8 mouse cellular contexts compared by ENCODE assay signal in the genomic region with DNA sequence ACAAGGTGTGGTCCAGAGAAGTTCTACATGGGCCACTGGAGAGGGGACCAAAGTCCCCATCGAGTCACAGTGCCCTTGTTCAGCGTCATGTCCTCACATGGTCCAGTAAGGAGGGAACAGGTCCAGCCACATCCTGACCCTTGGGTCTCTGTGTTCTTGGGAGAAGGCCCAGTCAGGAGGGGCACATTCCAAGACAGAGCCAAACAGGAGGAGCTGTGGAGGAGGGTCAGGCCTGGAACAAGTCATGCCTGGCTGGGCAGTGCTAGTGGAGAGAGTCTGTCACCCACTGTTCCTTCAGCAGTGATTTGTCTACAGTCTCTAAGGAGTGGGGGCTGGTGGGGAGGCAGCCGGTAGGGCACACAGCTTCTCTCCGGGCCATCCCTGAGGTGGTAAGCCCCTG. TPM values are rescaled to one million over a fixed set of nuclear protein-coding genes. Genes with fewer than 3 reads are reported as not detected.
A peak's percentile ranks its signal among the peaks of the same experiment; 100 is the strongest.
DNase-seq lines count a peak whose midpoint lies in the region; ATAC-seq and TF ChIP-seq lines count a peak whose summit lies in the region.

No protein-coding gene starts in this region.

- no peak overlapping the region for H3K4me3 ChIP-seq in layer of hippocampus, adult 2 months

- peak overlapping the region; percentile 89 for H3K27ac ChIP-seq in layer of hippocampus, adult 2 months

- no peak for DNase-seq in layer of hippocampus, adult 2 months (ENCODE audit: low spot score in 2 of 2)
- no peak for DNase-seq in layer of hippocampus, adult 9-10 months (ENCODE audit: low spot score)
- DNase-seq in heart, adult 11 months, result peak; percentile 98
- DNase-seq in kidney, adult 11 months, result peak; percentile 95
- peak; percentile 85 for DNase-seq in lung, postnatal 10 days
- DNase-seq in T-cell, adult 2 months (ENCODE audit: low spot score), result no peak
- DNase-seq in spleen, postnatal 36 days (ENCODE audit: low spot score in 2 of 2), result no peak

- TF ChIP-seq CTCF in layer of hippocampus, adult 2 months (conservative IDR thresholded peaks at IDR 0.05), result no peak

- ATAC-seq in monocyte, adult 5-6 weeks (replicated peaks; ENCODE audit: insufficient number of reproducible peaks, low FRiP score, low TSS enrichment, poor library complexity, severe bottlenecking), result no peak

RNA-seq across cellular contexts. Expression of a gene that starts 3.6 kb away (rescaled TPM):
- 1 to 10 TPM; 6.3 to 7.8 TPM for total RNA-seq in layer of hippocampus, adult 2 months (2021)
- total RNA-seq in monocyte, adult 5-6 weeks (2017), result 0.10 to 1.1 TPM (median 0.49 TPM) in 3 replicates

RNA-seq across cellular contexts. Expression of a gene that starts 10.9 kb away (rescaled TPM):
- total RNA-seq in layer of hippocampus, adult 2 months (2021), result 10 to 100 TPM; 65.4 to 70.3 TPM
- total RNA-seq in monocyte, adult 5-6 weeks (2017), result 43.7 to 56.2 TPM (median 54.8 TPM) in 3 replicates

RNA-seq across cellular contexts. Expression of a gene that starts 20.1 kb away (rescaled TPM):
- total RNA-seq in layer of hippocampus, adult 2 months (2021), result 1 to 10 TPM; 1.2 to 1.4 TPM
- total RNA-seq in monocyte, adult 5-6 weeks (2017), result not detected in 3 replicates

RNA-seq across cellular contexts. Expression of a gene that starts 47.4 kb away (rescaled TPM):
- 10 to 100 TPM; 31.6 to 34.8 TPM for total RNA-seq in layer of hippocampus, adult 2 months (2021)
- 3.7 to 8.5 TPM (median 3.9 TPM) in 3 replicates for total RNA-seq in monocyte, adult 5-6 weeks (2017)

RNA-seq across cellular contexts. Expression of a gene that starts 47.5 kb away (rescaled TPM):
- 10 to 100 TPM; 17.2 to 18.3 TPM for total RNA-seq in layer of hippocampus, adult 2 months (2021)
- total RNA-seq in monocyte, adult 5-6 weeks (2017), result 15.3 to 16.6 TPM (median 15.4 TPM) in 3 replicates

Comparison
In these comparisons a context has a peak if more than half of its experiments do, and no peak if none do; other contexts are left out.
1. DNase-seq: peak in heart, adult 11 months (single experiment), kidney, adult 11 months (single experiment) and lung, postnatal 10 days (single experiment); none in layer of hippocampus, adult 2 months (0 of 2), layer of hippocampus, adult 9-10 months (single experiment), T-cell, adult 2 months (single experiment) and spleen, postnatal 36 days (0 of 2).